Mouse (Mus musculus) forebrain, embryonic 12.5 days (tissue): ENCODE measurements around the gene Gm10639. TPM values are rescaled to one million over a fixed set of nuclear protein-coding genes. Genes with fewer than 3 reads are reported as not detected.
A peak's percentile ranks its signal among the peaks of the same experiment; 100 is the strongest.
"Not testable (repeated sequence)": the region's sequence is repeated elsewhere in the genome, so short reads cannot be mapped to it uniquely, and the experiment has no call there.

Experiments
- ATAC-seq: fragments of 200-750 bp; cut with Nextera tagmentation; 2 replicates; pipeline ENCODE4 v1.8.0; 2017; ENCODE audit warnings: moderate TSS enrichment; ENCODE audit not compliant: low FRiP score
- H3K27ac ChIP-seq: fragments of 300-500 bp; sonication (generic); 2 replicates; pipeline ENCODE4 v1.5.1; 2016; ENCODE audit warnings: mild to moderate bottlenecking
- H3K27me3 ChIP-seq: fragments of 300-500 bp; sonication (generic); 2 replicates; pipeline ENCODE4 v1.6.1; 2016; ENCODE audit warnings: mild to moderate bottlenecking
- H3K36me3 ChIP-seq: fragments of 300-500 bp; sonication (generic); replicated peaks from 2 replicates; pipeline ENCODE4 v1.6.1; 2016; ENCODE audit warnings: mild to moderate bottlenecking
- H3K4me1 ChIP-seq: fragments of 300-500 bp; sonication (generic); 2 replicates; pipeline ENCODE4 v1.6.1; 2016
- H3K4me2 ChIP-seq: fragments of 300-500 bp; sonication (generic); 2 replicates; pipeline ENCODE4 v1.6.1; 2016; ENCODE audit warnings: mild to moderate bottlenecking, moderate library complexity
- H3K4me3 ChIP-seq: fragments of 300-500 bp; sonication (generic); replicated peaks from 2 replicates; pipeline ENCODE4 v1.5.1; 2016; ENCODE audit warnings: mild to moderate bottlenecking
- H3K9ac ChIP-seq: fragments of 300-500 bp; sonication (generic); 2 replicates; pipeline ENCODE4 v1.6.1; 2016; ENCODE audit warnings: mild to moderate bottlenecking
- H3K9me3 ChIP-seq: fragments of 300-500 bp; sonication (generic); 2 replicates; pipeline ENCODE4 v1.6.1; 2016
- WGBS: fragments of 180-500 bp; shearing (Covaris S2); methylation state at CpG from one replicate; pipeline ENCODE4 v1.1.7; 2016; 5-methylcytosine and 5-hydroxymethylcytosine counted together
- polyA plus RNA-seq: library from polyadenylated mRNA; unstranded; fragments of >200 nt; fragmentation: Nextera tagmentation; extraction: Ambion mirVana; gene quantifications from 2 replicates; pipeline ENCODE4 v1.2.1, GENCODE M21; 2016

The Gm10639 gene
- not detected in 2 replicates for polyA plus RNA-seq

DNA sequence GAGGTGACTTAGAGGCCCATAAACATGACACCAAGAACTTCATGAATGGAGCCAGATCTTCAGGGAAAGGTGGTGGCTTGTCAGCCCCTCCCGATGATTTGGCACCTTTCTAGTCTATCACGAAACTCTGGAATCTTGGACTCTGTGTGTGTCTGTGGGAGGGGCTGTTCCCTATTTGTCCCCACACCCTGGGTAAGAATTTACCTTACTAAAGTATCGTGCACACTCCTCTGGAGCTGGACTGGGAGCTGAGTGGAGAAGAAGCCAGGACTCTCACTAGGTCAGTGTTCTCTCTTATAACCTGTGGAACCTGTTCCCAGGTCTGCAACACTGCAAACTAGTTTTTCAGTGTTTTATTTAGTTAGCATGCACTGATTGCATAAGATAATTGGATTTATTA is at the start of gene Gm10639:
Gm10639 (plus strand) TSS at position 201 of the 400 bp plus-strand sequence.
- H3K4me1 ChIP-seq, H3K4me2 ChIP-seq, H3K27ac ChIP-seq, H3K9me3 ChIP-seq, H3K36me3 ChIP-seq, H3K27me3 ChIP-seq, H3K4me3 ChIP-seq, H3K9ac ChIP-seq, ATAC-seq: not testable (repeated sequence)
- WGBS = 77% methylated on average over 3 of the region's 3 CpGs

DNA sequence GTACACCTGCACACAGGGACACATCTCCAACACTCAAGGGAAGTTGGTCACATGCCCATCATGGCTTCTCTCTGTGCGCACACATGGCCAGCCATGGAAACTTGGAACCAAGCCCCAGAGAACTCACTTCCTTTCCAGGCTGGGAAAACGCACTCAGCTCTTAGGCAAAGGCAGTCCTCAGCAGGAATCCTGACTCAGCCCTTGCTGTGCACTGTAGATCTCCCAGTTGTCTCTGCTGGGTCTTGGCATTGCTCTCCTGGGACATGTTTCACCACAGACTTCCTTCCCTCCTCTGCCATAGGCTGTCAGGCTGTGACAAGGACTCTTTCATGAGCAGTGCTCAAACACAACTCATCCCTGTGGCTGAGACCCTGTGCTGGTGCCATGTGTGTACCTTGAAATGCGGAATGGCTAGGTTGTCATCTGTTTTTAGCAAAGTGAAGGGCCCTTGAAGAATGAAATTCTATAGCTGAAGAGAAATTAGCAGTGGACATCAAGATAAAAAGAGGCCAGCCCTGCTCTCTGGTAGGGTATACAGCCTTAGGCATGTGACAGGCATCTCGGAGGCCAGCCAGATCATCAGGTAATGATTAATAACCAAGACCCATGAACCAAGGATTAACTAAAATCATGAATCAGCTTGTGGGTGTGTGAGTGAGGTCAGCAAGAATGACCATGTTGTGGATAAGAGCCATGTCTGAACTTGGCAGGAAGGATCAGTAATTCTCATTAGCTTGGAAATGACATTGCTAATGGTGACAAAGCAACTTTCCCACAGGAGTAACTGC is 33.8 kb upstream of the Gm10639 start:
- H3K27ac ChIP-seq, H3K4me2 ChIP-seq, H3K9me3 ChIP-seq, H3K9ac ChIP-seq, H3K4me3 ChIP-seq, H3K27me3 ChIP-seq, ATAC-seq, H3K4me1 ChIP-seq, H3K36me3 ChIP-seq: not testable (repeated sequence)
- WGBS = 74% methylated on average over 4 of the region's 4 CpGs

DNA sequence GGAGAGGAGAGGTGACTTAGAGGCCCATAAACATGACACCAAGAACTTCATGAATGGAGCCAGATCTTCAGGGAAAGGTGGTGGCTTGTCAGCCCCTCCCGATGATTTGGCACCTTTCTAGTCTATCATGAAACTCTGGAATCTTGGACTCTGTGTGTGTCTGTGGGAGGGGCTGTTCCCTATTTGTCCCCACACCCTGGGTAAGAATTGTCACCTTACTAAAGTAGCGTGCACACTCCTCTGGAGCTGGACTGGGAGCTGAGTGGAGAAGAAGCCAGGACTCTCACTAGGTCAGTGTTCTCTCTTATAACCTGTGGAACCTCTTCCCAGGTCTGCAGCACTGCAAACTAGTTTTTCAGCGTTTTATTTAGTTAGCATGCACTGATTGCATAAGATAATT is 32.8 kb upstream of the Gm10639 start, which contains the start of gene Gm3776:
Gm3776 (plus strand) TSS at position 216 of the 400 bp plus-strand sequence.
- ATAC-seq, H3K4me1 ChIP-seq, H3K4me3 ChIP-seq, H3K36me3 ChIP-seq, H3K9ac ChIP-seq, H3K4me2 ChIP-seq, H3K27ac ChIP-seq, H3K27me3 ChIP-seq, H3K9me3 ChIP-seq: not testable (repeated sequence)
- 84% methylated on average over 2 of the region's 3 CpGs for WGBS

DNA sequence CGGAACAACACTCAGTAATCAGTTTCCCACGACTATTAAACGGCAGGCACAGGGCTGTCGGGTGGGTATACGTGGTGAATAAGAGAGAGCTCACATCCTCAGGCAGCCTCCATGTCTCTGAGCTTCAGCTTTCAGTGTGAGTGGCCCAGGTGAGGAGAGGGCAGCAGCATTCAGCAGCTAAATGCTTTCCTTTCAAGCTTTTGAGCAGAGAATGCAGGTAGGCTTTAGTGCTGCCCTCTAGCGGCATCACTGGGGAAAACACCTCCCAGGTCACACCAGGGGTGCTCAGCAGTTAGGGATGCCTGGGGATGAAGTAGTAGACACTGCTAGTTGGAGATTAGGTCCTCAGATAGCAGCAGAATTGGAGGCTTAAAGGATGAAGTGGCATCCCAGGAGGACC is 30.0 kb upstream of the Gm10639 start:
- H3K4me1 ChIP-seq, H3K27ac ChIP-seq, H3K27me3 ChIP-seq, H3K9ac ChIP-seq, H3K9me3 ChIP-seq, H3K36me3 ChIP-seq, H3K4me3 ChIP-seq, H3K4me2 ChIP-seq: not testable (repeated sequence)
- WGBS = 0% methylated on average over 1 of the region's 6 CpGs
- peak; percentile 73 for ATAC-seq

DNA sequence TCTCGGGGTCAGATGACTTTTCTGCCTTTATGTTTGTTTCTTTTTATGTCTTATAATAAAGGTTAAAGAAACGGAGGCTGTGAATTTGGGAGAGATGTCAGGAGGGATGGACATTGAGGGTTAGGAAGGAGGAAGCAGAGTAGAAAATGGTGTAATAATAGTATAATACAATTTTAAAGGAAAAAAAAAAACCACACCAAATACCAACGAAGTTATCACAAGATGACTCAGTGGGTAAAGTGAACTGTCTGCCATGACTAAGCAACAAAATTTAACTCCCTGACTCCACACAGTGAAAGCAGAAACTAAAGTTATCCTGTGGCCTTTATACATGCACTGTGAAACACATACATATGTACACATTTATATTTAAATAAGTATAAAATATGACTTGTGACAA is 18.8 kb upstream of the Gm10639 start:
- 86% methylated on average over 3 of the region's 3 CpGs for WGBS
- not testable (repeated sequence) for H3K27ac ChIP-seq, H3K4me2 ChIP-seq, H3K27me3 ChIP-seq, ATAC-seq, H3K9ac ChIP-seq, H3K9me3 ChIP-seq, H3K4me3 ChIP-seq, H3K4me1 ChIP-seq, H3K36me3 ChIP-seq

DNA sequence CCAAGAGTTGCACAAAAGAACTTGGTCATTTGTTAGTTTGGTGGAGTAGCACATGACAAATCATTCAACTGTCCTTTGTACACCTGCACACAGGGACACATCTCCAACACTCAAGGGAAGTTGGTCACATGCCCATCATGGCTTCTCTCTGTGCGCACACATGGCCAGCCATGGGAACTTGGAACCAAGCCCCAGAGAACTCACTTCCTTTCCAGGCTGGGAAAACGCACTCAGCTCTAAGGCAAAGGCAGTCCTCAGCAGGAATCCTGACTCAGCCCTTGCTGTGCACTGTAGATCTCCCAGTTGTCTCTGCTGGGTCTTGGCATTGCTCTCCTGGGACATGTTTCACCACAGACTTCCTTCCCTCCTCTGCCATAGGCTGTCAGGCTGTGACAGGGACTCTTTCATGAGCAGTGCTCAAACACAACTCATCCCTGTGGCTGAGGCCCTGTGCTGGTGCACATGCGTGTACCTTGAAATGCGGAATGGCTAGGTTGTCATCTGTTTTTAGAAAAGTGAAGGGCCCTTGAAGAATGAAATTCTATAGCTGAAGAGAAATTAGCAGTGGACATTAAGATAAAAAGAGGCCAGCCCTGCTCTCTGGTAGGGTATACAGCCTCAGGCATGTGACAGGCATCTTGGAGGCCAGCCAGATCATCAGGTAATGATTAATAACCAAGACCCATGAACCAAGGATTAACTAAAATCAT is 7.6 kb upstream of the Gm10639 start:
- H3K4me3 ChIP-seq, H3K4me1 ChIP-seq, H3K36me3 ChIP-seq, H3K27ac ChIP-seq, H3K9me3 ChIP-seq, H3K9ac ChIP-seq, ATAC-seq, H3K27me3 ChIP-seq, H3K4me2 ChIP-seq: not testable (repeated sequence)
- WGBS = 86% methylated on average over 4 of the region's 4 CpGs

DNA sequence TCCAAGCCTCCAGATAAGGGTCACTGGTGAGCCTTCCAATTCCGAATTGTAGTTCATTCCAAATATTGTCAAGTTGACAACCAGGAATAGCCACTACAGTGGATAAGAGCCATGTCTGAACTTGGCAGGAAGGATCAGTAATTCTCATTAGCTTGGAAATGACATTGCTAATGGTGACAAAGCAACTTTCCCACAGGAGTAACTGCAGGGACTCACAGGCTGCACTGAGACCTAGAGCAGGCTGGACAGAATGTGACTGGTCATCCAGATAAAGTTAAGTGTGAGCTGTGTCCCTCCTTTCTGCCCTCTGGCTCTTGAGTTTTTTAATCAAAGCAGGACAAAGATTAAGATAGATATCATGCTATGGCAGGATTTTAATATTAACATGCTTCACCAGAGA is 660 bp upstream of the Gm10639 start:
- not testable (repeated sequence) for H3K9ac ChIP-seq, H3K4me3 ChIP-seq, H3K27ac ChIP-seq, ATAC-seq, H3K9me3 ChIP-seq, H3K4me1 ChIP-seq, H3K4me2 ChIP-seq, H3K27me3 ChIP-seq, H3K36me3 ChIP-seq
- 72% methylated on average over 1 of the region's 1 CpGs for WGBS

DNA sequence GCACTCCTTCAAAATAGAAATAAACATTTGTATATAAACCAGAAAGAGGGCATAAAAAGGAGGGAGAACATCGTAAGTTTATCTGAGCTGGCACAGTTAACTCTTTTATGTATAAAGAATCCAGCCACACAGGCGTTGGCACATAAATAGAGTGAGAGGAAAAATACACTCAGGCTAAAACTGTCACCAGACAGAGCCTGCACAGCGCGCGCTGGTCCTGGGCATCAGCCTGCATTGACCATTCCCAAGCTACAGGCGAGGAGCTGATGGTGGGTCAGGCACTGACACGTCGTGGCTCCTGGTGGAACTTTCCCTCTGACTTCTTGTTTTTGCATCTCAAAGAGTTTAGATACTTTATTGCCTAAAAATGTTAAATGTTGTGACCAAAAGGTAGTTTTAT is 2.7 kb downstream of the Gm10639 start:
- not testable (repeated sequence) for H3K4me1 ChIP-seq
- WGBS = 90% methylated on average over 8 of the region's 8 CpGs

DNA sequence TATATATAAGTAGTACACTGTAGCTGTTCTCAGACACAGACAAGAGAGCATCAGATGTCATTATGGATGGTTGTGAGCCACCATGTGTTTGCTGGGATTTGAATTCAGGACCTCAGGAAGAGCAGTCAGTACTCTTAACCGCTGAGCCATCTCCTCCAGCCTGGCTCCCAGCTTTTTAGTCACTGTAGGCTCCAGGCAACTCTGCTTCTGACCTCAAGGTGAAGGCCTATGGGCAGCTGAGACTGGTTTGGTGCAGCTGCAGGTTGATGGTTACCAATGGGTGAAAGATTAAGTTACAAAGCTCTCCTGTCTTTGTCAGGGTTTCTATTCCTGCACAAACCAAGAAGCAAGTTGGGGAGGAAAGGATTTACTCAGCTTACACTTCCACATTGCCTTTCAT is 4.0 kb downstream of the Gm10639 start:
- H3K36me3 ChIP-seq, H3K27ac ChIP-seq, H3K4me1 ChIP-seq, ATAC-seq, H3K4me3 ChIP-seq, H3K9ac ChIP-seq, H3K4me2 ChIP-seq, H3K9me3 ChIP-seq, H3K27me3 ChIP-seq: not testable (repeated sequence)
- WGBS = 69% methylated on average over 1 of the region's 1 CpGs

More for the DNA sequence above, 2.7 kb downstream of the Gm10639 start:
- ATAC-seq, H3K27me3 ChIP-seq, H3K9me3 ChIP-seq, H3K4me3 ChIP-seq, H3K27ac ChIP-seq, H3K9ac ChIP-seq, H3K4me2 ChIP-seq, H3K36me3 ChIP-seq: not testable (repeated sequence)

DNA sequence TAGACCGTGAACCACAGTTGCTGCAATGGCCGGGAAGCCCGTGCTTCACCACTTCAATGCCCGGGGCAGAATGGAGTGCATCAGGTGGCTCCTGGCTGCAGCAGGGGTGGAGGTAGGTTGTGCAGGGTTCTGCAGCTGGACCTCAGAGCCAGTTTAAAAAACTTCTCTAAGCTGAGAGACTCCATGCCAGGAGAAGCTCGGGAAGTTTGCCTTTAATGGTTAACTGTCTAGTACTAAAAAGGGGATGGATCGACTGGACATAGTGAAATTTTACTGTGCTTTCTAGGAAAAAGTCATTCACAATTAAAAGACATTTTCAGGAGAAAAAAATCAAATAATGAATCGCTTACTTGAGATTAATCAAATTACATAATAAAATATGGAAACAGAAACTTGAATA is 5.1 kb downstream of the Gm10639 start:
- H3K27ac ChIP-seq, H3K9me3 ChIP-seq, H3K9ac ChIP-seq, H3K36me3 ChIP-seq, H3K4me1 ChIP-seq, H3K4me3 ChIP-seq, ATAC-seq, H3K27me3 ChIP-seq, H3K4me2 ChIP-seq: not testable (repeated sequence)
- 75% methylated on average over 7 of the region's 7 CpGs for WGBS

DNA sequence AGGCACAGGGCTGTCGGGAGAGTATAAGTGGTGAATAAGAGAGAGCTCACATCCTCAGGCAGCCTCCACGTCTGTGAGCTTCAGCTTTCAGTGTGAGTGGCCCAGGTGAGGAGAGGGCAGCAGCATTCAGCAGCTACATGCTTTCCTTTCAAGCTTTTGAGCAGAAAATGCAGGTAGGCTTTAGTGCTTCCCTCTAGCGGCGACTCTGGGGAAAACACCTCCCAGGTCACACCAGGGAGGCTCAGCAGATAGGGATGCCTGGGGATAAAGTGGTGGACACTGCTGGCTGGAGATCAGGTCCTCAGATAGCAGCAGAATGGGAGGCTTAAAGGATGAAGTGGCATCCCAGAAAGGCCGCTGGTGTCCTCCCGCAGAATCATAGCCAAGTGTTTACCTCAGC is 6.4 kb downstream of the Gm10639 start:
- not testable (repeated sequence) for H3K9me3 ChIP-seq, H3K4me1 ChIP-seq, H3K27ac ChIP-seq, H3K4me2 ChIP-seq, H3K4me3 ChIP-seq, H3K36me3 ChIP-seq, ATAC-seq, H3K27me3 ChIP-seq, H3K9ac ChIP-seq
- WGBS = 10% methylated on average over 6 of the region's 6 CpGs

DNA sequence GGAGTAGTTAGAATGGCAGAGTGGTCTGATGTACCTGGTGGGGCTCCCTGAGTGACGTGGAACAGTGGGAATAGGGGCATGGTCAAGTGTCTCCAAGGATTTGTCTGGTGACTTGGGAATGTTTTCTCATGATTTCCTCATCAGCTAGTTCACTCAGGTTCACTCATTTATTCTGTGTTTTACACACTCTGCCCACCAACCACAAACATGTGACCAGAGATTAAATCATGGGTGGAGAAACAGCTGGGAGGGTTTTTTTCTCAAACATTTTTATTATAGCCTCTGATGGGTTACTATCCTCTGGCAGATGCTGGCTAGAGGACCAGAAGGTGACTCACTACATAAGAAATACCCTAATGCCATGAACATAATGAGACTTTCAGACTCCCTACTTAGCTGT is 8.5 kb downstream of the Gm10639 start:
- H3K27ac ChIP-seq = no peak overlapping the region
- H3K27me3 ChIP-seq = no peaks in the 10 kb centered on the region
- H3K4me2 ChIP-seq = no peak overlapping the region
- 94% methylated on average over 1 of the region's 1 CpGs for WGBS
- no peak overlapping the region for H3K4me3 ChIP-seq
- no peaks in the 10 kb centered on the region for H3K36me3 ChIP-seq
- H3K9ac ChIP-seq = no peak overlapping the region
- ATAC-seq = no peak
- no peaks in the 10 kb centered on the region for H3K4me1 ChIP-seq
- H3K9me3 ChIP-seq = no peaks in the 10 kb centered on the region

DNA sequence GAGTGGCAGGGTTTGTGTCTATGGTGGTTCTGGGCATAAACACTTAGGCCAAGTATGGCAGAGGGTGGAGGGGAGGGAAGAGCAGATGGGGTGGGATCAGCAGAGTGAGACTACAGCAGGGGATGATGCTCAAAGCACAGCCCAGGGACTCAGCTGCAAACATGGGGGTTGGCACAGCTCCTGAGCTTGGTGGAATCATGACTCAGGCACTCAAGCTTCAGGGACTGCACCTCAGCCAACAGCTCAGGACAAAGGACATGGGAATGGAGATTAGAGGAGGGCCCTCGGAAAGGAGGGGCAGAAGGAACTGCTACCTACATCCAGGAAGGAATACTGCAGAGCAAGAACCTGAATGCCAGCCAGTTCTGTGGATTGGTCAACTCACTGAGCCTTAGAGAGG is 9.4 kb downstream of the Gm10639 start:
- H3K4me3 ChIP-seq, H3K4me2 ChIP-seq, H3K27ac ChIP-seq, H3K27me3 ChIP-seq, H3K9me3 ChIP-seq, H3K9ac ChIP-seq, H3K4me1 ChIP-seq, ATAC-seq, H3K36me3 ChIP-seq: not testable (repeated sequence)
- WGBS = 72% methylated on average over 1 of the region's 1 CpGs
